Mouse (Mus musculus) neural tube, embryonic 13.5 days (tissue): ENCODE results near the gene Nepro. TPM values are rescaled to one million over a fixed set of nuclear protein-coding genes. Genes with fewer than 3 reads are reported as not detected.

Experiments
- ATAC-seq: fragments of 200-750 bp; cut with Nextera tagmentation; 2 replicates; pipeline ENCODE4 v1.8.0; 2017; ENCODE audit warnings: low read depth, mild to moderate bottlenecking, moderate TSS enrichment, moderate library complexity
- H3K27ac ChIP-seq: fragments of 300-500 bp; sonication (generic); replicated peaks from 2 replicates; pipeline ENCODE4 v1.5.1; 2015; ENCODE audit warnings: moderate library complexity, mild to moderate bottlenecking, inconsistent platforms
- H3K27me3 ChIP-seq: fragments of 300-500 bp; sonication (generic); 2 replicates; pipeline ENCODE4 v1.6.1; 2015; ENCODE audit warnings: mild to moderate bottlenecking, inconsistent platforms
- H3K36me3 ChIP-seq: fragments of 300-500 bp; sonication (generic); 2 replicates; pipeline ENCODE4 v1.6.1; 2015; ENCODE audit warnings: mild to moderate bottlenecking, inconsistent platforms
- H3K4me1 ChIP-seq: fragments of 300-500 bp; sonication (generic); replicated peaks from 2 replicates; pipeline ENCODE4 v1.6.1; 2015; ENCODE audit warnings: inconsistent platforms
- H3K4me2 ChIP-seq: fragments of 300-500 bp; sonication (generic); 2 replicates; pipeline ENCODE4 v1.6.1; 2015; ENCODE audit warnings: inconsistent platforms, mild to moderate bottlenecking, moderate library complexity
- H3K4me3 ChIP-seq: fragments of 300-500 bp; sonication (generic); 2 replicates; pipeline ENCODE4 v1.5.1; 2015; ENCODE audit warnings: mild to moderate bottlenecking, inconsistent platforms
- H3K9ac ChIP-seq: fragments of 300-500 bp; sonication (generic); 2 replicates; pipeline ENCODE4 v1.6.1; 2015; ENCODE audit warnings: moderate library complexity, mild to moderate bottlenecking, inconsistent platforms
- H3K9me3 ChIP-seq: fragments of 300-500 bp; sonication (generic); 2 replicates; pipeline ENCODE4 v1.6.1; 2016; ENCODE audit warnings: inconsistent platforms
- WGBS: fragments of 180-500 bp; shearing (Covaris S2); methylation state at CpG from one replicate; pipeline ENCODE4 v1.1.7; 2015; 5-methylcytosine and 5-hydroxymethylcytosine counted together
- polyA plus RNA-seq: library from polyadenylated mRNA; unstranded; fragments of >200 nt; fragmentation: Nextera tagmentation; extraction: Ambion mirVana; gene quantifications from 2 replicates; pipeline ENCODE4 v1.2.1, GENCODE M21; 2015

Gene Nepro
- polyA plus RNA-seq, result 4.2 and 5.9 TPM in 2 replicates

DNA sequence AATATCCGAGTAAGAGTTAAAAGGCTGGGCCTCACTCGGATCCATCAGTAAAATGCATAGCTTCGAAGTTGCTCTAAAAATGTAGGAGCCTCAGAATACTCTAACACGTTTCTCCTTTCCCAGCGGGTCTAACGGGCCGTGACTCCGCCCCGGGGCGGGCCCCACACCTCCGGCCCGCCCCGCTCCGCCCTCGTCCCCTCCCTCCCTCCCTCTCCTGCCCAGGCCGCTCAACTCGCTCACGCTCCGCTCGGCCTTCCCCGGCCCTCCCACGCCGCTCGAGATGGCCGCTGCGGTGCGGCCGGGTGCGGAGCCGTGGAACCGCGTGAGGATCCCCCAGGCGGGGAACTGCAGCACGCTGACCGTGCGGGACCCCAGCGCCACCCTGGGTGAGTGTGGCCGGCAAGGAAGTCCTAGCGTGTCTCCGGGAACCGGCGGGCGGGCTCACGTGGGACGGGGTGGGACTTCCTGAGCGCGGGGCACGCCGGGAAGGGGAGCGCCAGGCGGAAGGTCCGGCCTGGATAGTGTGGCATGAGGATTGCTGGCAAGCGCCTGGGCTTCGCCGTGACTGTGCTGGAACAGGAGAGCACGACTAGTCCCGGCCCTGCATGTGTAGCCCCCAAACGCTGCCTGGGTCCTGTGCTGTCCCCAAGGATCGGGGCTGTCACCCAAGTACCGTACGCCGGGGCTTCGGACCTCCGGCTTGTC is at the start of gene Nepro:
TSS of gene Nepro (plus strand) at position 219 of the 705 bp plus-strand sequence.
- H3K27me3 ChIP-seq, result no peaks in the 10 kb centered on the region
- peak within 1 kb of the TSS; percentile 72 for H3K4me2 ChIP-seq
- peaks cover 19% of the 10 kb centered on the region for H3K36me3 ChIP-seq
- peaks cover 29% of the 10 kb centered on the region for H3K4me1 ChIP-seq
- WGBS, result under 1% methylated on average over 64 of the region's 64 CpGs
- no peaks in the 10 kb centered on the region for H3K9me3 ChIP-seq
- ATAC-seq, result peak; percentile 97
- H3K9ac ChIP-seq, result peak within 1 kb of the TSS; percentile 82
- peak within 1 kb of the TSS; percentile 93 for H3K27ac ChIP-seq
- H3K4me3 ChIP-seq, result peak within 1 kb of the TSS; percentile 73

DNA sequence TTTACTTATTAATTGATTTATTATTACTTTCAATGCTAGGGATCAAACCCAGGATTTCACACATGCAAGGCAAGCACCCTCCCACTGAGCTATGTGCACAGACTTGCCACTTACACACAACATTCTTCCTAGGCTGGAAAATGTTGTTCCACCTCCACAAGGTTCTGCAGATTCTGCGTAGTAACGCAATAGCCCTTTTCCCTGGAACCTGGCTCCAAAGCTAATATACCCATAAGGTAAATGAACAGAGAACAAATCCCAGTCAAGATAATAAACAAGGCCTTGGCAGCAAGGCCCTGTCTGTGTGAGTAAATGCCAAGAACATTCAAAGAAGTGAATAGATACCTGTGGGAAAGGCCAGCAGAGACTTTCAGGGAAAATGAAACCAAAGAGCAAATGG is 47.7 kb upstream of the Nepro start:
- ATAC-seq, result no peak
- H3K4me2 ChIP-seq, result no peak overlapping the region
- H3K36me3 ChIP-seq, result no peaks in the 10 kb centered on the region
- no peak overlapping the region for H3K9ac ChIP-seq
- no peak overlapping the region for H3K4me3 ChIP-seq
- 90% methylated on average over 2 of the region's 2 CpGs for WGBS
- no peaks in the 10 kb centered on the region for H3K9me3 ChIP-seq
- 0 out of 2 replicates have a peak, but pooled peaks cover 11% of the 10 kb centered on the region for H3K27me3 ChIP-seq
- peak overlapping the region; percentile 7; the same call in 1 of the 2 replicates for H3K27ac ChIP-seq
- H3K4me1 ChIP-seq, result peaks cover 59% of the 10 kb centered on the region

DNA sequence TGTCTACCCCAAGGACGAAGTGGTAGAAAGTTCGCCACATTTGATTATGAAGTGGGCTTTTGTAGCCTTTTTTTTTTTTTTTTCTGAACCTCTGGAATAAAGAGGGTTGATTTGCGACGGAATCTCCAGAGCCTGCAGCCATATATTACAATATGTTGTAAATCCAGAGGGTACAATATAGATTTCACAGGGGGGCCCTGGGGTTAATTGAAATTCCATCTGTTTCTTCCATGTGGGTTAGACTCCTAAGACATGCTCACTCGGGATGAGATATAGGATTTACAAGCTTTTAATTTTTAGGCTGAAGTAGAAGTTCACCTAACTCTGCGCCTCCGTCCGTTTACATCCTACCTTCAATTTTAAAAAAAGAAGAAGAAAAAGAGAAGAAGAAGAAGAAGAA is 45.0 kb upstream of the Nepro start:
- H3K36me3 ChIP-seq, result no peaks in the 10 kb centered on the region
- H3K4me1 ChIP-seq, result peaks cover 40% of the 10 kb centered on the region
- peak overlapping the region; percentile 18 for H3K4me3 ChIP-seq
- 0 out of 2 replicates have a peak, but pooled peaks cover 7% of the 10 kb centered on the region for H3K27me3 ChIP-seq
- H3K4me2 ChIP-seq, result peak overlapping the region; percentile 49
- H3K9me3 ChIP-seq, result peaks cover 9% of the 10 kb centered on the region; the same call in 1 of the 2 replicates
- H3K9ac ChIP-seq, result peak overlapping the region; percentile 45; the same call in 1 of the 2 replicates
- ATAC-seq, result peak; percentile 88
- WGBS, result 10% methylated on average over 8 of the region's 8 CpGs
- H3K27ac ChIP-seq, result peak overlapping the region; percentile 84

DNA sequence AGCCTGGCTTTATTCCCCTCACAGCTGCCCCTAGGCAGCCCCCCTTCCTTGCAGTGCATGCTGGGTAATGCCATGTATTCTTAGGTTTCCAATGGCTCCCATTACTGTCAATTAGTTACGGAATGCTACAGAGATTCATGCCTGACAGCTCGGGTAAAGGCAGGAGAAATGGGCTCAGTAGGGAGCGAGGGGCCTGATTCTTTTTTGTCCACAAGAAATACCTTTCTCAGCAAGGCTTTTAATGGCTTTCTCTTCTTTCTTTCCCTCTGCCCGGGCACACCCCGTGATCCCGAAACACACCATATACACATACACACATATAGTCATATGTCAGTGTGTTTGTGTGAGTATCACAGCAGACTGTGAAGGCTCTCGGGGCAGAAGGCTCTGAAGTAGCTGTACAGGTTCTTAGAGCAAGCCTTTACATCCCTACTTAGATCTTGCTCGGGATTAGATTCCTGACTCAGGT is 44.6 kb upstream of the Nepro start:
- peaks cover 44% of the 10 kb centered on the region for H3K4me1 ChIP-seq
- H3K4me2 ChIP-seq, result peak overlapping the region; percentile 49
- H3K9me3 ChIP-seq, result peaks cover 9% of the 10 kb centered on the region; the same call in 1 of the 2 replicates
- peak overlapping the region; percentile 84 for H3K27ac ChIP-seq
- ATAC-seq, result peak; percentile 93
- WGBS, result 8% methylated on average over 8 of the region's 8 CpGs
- 0 out of 2 replicates have a peak, but pooled peaks cover 5% of the 10 kb centered on the region for H3K27me3 ChIP-seq
- no peaks in the 10 kb centered on the region for H3K36me3 ChIP-seq
- peak overlapping the region; percentile 18 for H3K4me3 ChIP-seq
- H3K9ac ChIP-seq, result peak overlapping the region; percentile 45; the same call in 1 of the 2 replicates

DNA sequence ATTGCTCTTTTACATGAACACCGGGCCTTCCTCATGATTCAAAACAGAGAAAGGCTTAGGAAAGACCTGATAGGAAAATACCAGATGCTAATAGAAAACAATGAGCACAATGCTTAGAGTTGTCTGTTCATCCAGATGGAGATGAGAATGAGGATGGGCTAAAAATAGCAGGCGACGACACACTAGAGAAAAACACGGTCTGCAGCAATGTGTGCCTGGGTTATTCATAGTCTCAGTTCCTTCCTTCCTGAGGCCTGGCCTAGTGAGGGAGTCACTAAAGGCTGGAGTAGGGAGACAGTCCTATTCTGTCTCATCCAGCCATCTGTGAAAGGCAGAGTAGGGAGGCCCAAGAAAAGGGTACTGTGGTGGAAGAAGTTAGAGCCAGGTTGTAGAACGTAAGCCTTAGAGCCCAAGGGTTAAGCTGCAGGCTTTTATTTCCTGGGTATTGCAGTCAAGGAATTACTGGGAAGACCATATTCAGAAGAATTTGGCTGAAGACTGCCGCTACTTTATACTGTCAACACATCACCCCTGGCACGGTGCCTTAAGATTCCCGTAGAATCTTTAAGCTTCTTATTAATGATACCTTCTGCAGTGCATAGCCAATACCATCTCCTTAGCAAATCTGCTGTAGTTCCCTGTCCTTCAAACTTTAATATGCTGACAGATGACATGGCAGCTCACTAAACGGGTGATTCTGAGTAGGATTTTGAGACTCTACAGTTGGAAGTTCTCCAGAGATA is 43.2 kb upstream of the Nepro start:
- WGBS, result 59% methylated on average over 9 of the region's 9 CpGs
- peaks cover 9% of the 10 kb centered on the region; the same call in 1 of the 2 replicates for H3K9me3 ChIP-seq
- no peak overlapping the region for H3K4me3 ChIP-seq
- no peaks in the 10 kb centered on the region for H3K27me3 ChIP-seq
- no peak overlapping the region for H3K9ac ChIP-seq
- no peaks in the 10 kb centered on the region for H3K36me3 ChIP-seq
- ATAC-seq, result no peak
- H3K4me2 ChIP-seq, result no peak overlapping the region
- peaks cover 56% of the 10 kb centered on the region for H3K4me1 ChIP-seq
- peak overlapping the region; percentile 84 for H3K27ac ChIP-seq

DNA sequence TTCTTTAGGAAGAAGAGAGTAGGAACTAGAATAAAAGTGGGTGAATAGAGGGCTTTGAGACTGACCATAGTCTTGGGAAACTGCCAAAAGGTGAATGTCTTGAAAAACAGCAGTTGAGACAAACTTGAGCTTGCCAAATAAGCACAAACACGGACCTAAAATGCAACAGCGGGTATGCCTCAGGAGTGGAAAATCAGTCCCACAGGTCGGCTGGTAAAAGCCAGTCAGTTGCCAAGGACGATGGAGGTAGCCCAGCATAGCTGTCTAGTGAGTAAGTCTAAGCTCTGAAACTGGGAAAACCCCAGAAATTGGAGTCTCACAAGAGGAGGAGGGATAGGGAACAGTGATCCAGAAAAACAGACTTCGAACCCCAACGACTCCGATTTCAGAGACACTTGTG is 39.5 kb upstream of the Nepro start:
- H3K4me2 ChIP-seq, result no peak overlapping the region
- H3K27me3 ChIP-seq, result no peaks in the 10 kb centered on the region
- peaks cover 9% of the 10 kb centered on the region; the same call in 1 of the 2 replicates for H3K9me3 ChIP-seq
- H3K9ac ChIP-seq, result no peak overlapping the region
- H3K27ac ChIP-seq, result peak overlapping the region; percentile 76
- no peak overlapping the region for H3K4me3 ChIP-seq
- ATAC-seq, result no peak
- H3K4me1 ChIP-seq, result peaks cover 60% of the 10 kb centered on the region
- 72% methylated on average over 7 of the region's 7 CpGs for WGBS
- H3K36me3 ChIP-seq, result no peaks in the 10 kb centered on the region

DNA sequence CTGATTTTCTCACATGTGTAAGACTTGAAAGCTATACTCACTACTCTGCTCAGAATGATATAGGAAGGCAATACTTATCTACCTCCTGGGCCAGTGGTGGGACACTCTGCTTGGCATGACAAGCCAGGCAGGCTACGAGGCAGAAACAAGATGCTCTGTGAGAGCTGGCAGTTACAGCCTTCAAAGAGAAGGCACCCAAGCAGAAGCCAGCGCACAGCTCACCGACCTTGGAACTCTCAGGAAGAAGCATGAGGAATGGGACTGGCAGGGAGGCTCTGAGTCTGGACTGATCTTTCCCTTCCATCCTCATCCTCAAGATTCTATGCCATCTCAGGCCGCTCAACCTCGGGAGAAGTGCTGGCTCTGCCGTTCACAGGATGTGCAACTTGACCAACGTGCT is 38.7 kb upstream of the Nepro start:
- Histone ChIP-seq H3K36me3 (no peaks in the 10 kb centered on the region), H3K4me1 (peaks cover 52% of the 10 kb centered on the region), H3K4me2 (no peak overlapping the region), H3K27me3 (no peaks in the 10 kb centered on the region), H3K4me3 (no peak overlapping the region), H3K9ac (no peak overlapping the region), H3K9me3 (peaks cover 9% of the 10 kb centered on the region; the same call in 1 of the 2 replicates), H3K27ac (peak overlapping the region; percentile 76)
- WGBS, result 75% methylated on average over 7 of the region's 7 CpGs
- no peak for ATAC-seq

DNA sequence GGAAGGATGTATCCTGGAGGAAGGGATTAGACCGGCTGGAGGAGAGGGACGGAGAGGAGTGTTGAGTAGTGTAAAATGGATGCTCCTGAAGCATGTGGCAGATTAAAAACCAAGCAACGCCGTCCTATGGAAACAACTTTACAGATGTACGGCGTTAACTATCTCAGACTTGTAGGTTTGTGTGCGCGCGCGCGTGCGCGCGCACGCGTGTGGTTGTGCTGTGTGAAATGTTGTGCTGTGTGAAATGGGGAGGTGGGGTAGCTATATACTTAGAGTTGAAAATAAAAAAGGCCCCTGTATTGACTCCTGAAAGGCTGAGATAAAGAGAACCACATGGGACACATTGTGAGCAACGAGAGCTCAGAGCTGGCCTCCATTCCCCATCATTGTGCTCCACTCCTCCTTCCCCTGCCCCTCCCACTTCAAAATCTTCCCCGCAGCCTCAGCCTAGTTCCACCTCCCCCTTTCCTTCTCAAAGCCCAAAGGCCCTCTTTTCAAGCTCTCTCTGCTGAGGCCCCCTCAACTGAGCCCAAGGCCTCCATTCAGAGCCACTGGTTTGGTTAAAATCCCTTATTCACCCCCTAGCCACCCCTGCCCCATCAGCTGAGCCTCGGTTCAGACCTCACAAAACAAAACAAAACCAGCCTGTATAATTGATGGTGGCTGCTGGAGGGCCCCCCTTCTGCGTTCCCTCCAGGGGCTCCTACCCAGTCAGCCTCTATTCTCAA is 36.9 kb upstream of the Nepro start:
- WGBS, result 22% methylated on average over 20 of the region's 20 CpGs
- H3K9ac ChIP-seq, result peak overlapping the region; percentile 58
- H3K9me3 ChIP-seq, result peaks cover 7% of the 10 kb centered on the region; the same call in 1 of the 2 replicates
- peaks cover 51% of the 10 kb centered on the region for H3K4me1 ChIP-seq
- peak overlapping the region; percentile 82 for H3K27ac ChIP-seq
- no peaks in the 10 kb centered on the region for H3K27me3 ChIP-seq
- peak overlapping the region; percentile 49 for H3K4me2 ChIP-seq
- peak; percentile 87 for ATAC-seq
- peak overlapping the region; percentile 14 for H3K4me3 ChIP-seq
- H3K36me3 ChIP-seq, result no peaks in the 10 kb centered on the region

DNA sequence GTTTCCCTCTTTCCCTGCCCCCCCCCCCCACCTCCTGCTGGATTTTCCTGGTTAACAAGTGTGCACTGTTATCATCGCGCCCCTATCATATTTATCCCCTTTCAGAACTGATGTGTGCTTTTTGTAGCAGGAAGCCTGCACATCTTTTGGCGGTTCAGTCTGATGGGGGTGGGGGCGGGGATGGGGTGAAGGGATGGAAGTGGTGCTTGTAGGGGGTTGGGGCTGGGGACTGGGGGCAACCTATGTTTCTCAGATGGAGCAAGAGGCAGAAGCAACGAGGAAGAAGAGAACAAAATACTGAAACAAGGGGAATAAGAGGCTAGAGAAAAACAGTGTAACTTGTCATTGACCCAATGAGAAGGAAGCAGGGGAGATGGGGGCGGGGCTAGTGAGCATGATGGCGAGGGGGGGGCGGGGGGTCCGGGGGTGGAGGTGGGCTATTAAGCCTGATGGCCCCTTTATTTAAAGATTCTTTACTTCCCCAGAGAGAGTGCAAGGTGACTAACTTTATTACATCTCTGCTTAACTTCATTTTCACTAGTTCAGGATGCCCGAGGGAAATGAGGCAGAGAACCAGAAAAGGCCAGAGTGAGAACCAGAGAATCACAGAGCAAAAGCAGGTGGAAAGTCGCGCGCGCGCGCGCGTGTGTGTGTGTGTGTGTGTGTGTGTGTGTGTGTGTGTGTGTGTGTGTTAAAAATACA is 36.2 kb upstream of the Nepro start:
- H3K4me3 ChIP-seq, result peak overlapping the region; percentile 14
- peak overlapping the region; percentile 58 for H3K9ac ChIP-seq
- H3K36me3 ChIP-seq, result no peaks in the 10 kb centered on the region

DNA sequence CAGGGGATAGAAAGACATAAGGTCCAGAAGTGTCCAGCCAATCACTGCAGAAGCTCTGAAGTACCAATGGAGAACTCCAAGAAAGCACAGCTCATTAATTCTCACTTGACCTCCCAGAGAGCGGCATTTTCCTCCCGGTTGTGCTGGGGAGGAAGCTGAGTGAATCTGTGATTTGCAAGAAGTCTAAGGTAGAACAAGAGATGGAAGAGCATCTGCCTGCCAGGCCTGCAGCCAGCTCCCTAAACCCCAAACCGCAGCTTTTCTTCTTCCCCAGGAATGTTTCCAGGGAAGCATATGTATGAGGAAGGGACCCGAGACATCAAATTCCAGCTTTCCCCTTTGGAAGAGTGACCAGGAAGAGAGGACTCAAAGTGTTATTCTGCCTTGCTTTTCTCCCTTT is 35.6 kb upstream of the Nepro start:
- H3K9ac ChIP-seq, result no peak overlapping the region
- no peak for ATAC-seq
- no peak overlapping the region for H3K4me3 ChIP-seq
- H3K27ac ChIP-seq, result peak overlapping the region; percentile 82
- 4% methylated on average over 4 of the region's 4 CpGs for WGBS
- no peaks in the 10 kb centered on the region for H3K36me3 ChIP-seq
- H3K4me1 ChIP-seq, result peaks cover 51% of the 10 kb centered on the region
- peak overlapping the region; percentile 49 for H3K4me2 ChIP-seq
- H3K9me3 ChIP-seq, result no peaks in the 10 kb centered on the region
- no peaks in the 10 kb centered on the region for H3K27me3 ChIP-seq

More for the DNA sequence above, 36.2 kb upstream of the Nepro start:
- WGBS, result under 1% methylated on average over 18 of the region's 18 CpGs
- Histone ChIP-seq H3K27me3 (no peaks in the 10 kb centered on the region), H3K9me3 (no peaks in the 10 kb centered on the region), H3K27ac (peak overlapping the region; percentile 82), H3K4me1 (peaks cover 51% of the 10 kb centered on the region), H3K4me2 (peak overlapping the region; percentile 49)
- ATAC-seq, result peak; percentile 46

DNA sequence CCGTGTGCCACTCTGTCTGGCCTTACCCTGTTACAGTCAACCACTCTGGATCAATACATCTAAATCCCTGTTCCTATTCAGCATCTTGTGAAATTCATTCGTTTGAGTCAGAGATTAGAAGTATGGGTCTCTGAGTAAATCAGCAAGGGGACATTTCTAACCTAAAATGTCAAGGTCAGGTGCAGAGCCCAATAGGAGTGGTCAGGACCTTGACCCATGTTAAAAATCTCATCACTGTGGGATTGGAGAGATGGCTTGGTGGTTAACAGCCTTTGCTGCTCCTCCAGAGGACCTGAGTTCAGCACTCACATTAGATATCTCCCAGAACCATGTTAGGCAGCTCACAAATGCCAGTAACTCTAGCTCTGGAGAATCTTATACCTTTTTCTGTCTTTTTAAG is 33.6 kb upstream of the Nepro start:
- Histone ChIP-seq H3K4me1 (peaks cover 36% of the 10 kb centered on the region), H3K4me2 (no peak overlapping the region), H3K27ac (no peak overlapping the region), H3K4me3 (no peak overlapping the region), H3K9ac (no peak overlapping the region), H3K27me3 (no peaks in the 10 kb centered on the region), H3K9me3 (no peaks in the 10 kb centered on the region), H3K36me3 (no peaks in the 10 kb centered on the region)
- WGBS, result 82% methylated on average over 2 of the region's 2 CpGs
- no peak for ATAC-seq
